Mouse (Mus musculus) urinary bladder, postnatal 25 days (tissue): ENCODE results near the gene Gdf9.
A peak's percentile ranks its signal among the peaks of the same experiment; 100 is the strongest.

Experiments
- DNase-seq: peaks from one replicate; pipeline ENCODE4 v3.0.0; 2022; ENCODE audit warnings: low spot score

The Gdf9 gene

GRCm38 (mm10) chr11:53478383-53479170 lies 47.8 kb downstream of the Gdf9 start:
- no peak for DNase-seq

GRCm38 (mm10) chr11:53479171-53479782 lies 48.5 kb downstream of the Gdf9 start:
- DNase-seq, result no peak

GRCm38 (mm10) chr11:53479783-53480301 lies 49.0 kb downstream of the Gdf9 start, which contains the start of the genes Gm9945 and Sowaha:
Gene Gm9945 (plus strand): TSS chr11:53480166.
Gene Sowaha (minus strand): TSS chr11:53480274.
- peak; percentile 37 for DNase-seq

GRCm38 (mm10) chr11:53481088-53481730 lies 50.4 kb downstream of the Gdf9 start:
- no peak for DNase-seq

- no peak for DNase-seq
Measured at GRCm38 (mm10) chr11:53483159-53483891, 52.5 kb downstream of the Gdf9 start.

GRCm38 (mm10) chr11:53485719-53486118 lies 54.9 kb downstream of the Gdf9 start:
- no peak for DNase-seq

- no peak for DNase-seq
Measured at GRCm38 (mm10) chr11:53486351-53486750, 55.5 kb downstream of the Gdf9 start.

GRCm38 (mm10) chr11:53486822-53487594 lies 56.2 kb downstream of the Gdf9 start:
- DNase-seq, result peak; percentile 60
